Mouse (Mus musculus) embryonic fibroblast, embryonic 13.5 days (primary cell): ENCODE results near the gene Lrrn1.

Experiments
- CTCF ChIP-seq: IDR thresholded peaks from 2 replicates; pipeline ENCODE4 v1.5.1; 2011; ENCODE audit warnings: mild to moderate bottlenecking, control low read depth, low read length, moderate library complexity, borderline replicate concordance; ENCODE audit not compliant: insufficient read depth
- POLR2A ChIP-seq: IDR thresholded peaks from 2 replicates; pipeline ENCODE4 v1.6.1; 2011; ENCODE audit warnings: low read depth, mild to moderate bottlenecking, control low read depth, low read length, moderate library complexity

- TF ChIP-seq CTCF (no peak), POLR2A (no peak)
These were observed 37.5 kb downstream of the Lrrn1 start for GRCm38 (mm10) chr6:107566944-107567634.
